Mouse (Mus musculus): Measurements from ENCODE around the gene Zfp574. TPM values are rescaled to one million over a fixed set of nuclear protein-coding genes. Genes with fewer than 3 reads are reported as not detected.
A peak's percentile ranks its signal among the peaks of the same experiment; 100 is the strongest.

Gene Zfp574
- polyA plus RNA-seq, 1 experiment from 2014 or later: 44.4 TPM

DNA sequence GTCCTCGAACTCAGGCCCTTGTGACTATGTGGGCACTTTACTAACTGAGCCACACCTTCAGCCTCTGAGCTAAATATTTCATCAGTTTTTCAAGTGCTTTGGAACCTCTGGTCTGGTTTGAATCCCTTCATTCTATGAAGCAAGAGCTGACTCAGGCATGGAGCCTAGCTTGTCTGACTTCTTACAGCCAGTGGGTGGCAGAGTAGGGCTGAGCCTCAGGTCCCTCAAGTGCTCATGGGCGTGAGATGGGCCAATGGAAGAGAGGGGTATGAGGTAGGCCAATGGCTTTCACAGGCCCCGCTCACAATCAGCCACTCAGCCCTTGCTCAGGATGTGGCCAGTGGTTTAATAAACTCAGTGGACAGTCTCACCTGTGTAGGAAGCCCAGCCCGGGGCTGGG, 27.2 kb downstream of the Zfp574 start:
- Histone ChIP-seq H3K27ac (replicated peaks) (no peak overlapping the region), H3K9me3 (replicated peaks) (no peaks in the 10 kb centered on the region), H3K27me3 (ENCODE audit: low read depth, poor library complexity, severe bottlenecking) (peaks cover 10% of the 10 kb centered on the region), H3K4me3 (no peak overlapping the region), H3K36me3 (0 out of 2 replicates have a peak, but pooled peaks cover 6% of the 10 kb centered on the region), H3K4me1 (0 out of 2 replicates have a peak, but pooled peaks cover under 1% of the 10 kb centered on the region)
- WGBS: 60% methylated on average over 4 of the region's 4 CpGs
- DNase-seq (ENCODE audit: low spot score): no peak

DNA sequence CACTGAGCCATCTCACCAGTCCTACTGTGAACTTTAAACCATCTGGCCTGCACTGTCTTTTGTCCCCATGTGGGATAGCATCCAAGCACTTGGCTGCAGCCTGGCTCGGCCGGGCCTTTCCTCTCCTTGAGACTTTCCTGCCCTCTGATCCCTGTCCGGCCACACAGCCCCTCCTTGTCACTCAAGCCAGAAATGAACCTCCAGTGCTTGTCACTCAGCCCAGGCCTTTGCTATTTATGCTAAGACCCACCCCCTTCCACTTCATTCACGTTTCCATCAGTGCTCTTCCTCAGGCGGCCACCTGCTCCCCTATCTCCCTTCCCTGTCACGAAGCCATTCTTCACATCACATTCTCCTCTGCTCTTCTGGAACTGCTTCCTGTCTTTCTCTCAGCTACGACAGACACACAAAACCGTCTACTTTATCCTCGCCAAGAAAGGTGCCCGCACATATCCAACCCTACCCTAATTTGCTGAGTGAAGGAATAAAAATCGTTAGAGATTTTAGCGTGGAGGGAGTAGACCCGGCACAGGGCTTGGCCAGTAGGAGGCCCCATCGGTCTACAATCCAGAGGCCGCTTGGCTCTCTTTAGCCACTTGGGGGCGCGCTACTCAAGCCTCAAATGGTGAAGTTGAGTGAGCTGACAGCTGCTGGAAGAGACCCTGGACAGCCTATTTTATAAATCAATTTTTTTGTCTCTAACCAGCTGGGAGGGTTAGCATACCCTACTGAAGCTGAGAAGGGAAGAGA, 33.2 kb downstream of the Zfp574 start:
- H3K36me3 ChIP-seq: no peaks in the 10 kb centered on the region
- peak; percentile 83 for DNase-seq (ENCODE audit: low spot score)
- no peak overlapping the region for H3K4me3 ChIP-seq
- H3K9me3 ChIP-seq (replicated peaks): no peaks in the 10 kb centered on the region
- H3K27me3 ChIP-seq (ENCODE audit: low read depth, poor library complexity, severe bottlenecking): no peaks in the 10 kb centered on the region
- 23% methylated on average over 17 of the region's 17 CpGs for WGBS
- no peak overlapping the region for H3K27ac ChIP-seq (replicated peaks)
- H3K4me1 ChIP-seq: peaks cover 9% of the 10 kb centered on the region

DNA sequence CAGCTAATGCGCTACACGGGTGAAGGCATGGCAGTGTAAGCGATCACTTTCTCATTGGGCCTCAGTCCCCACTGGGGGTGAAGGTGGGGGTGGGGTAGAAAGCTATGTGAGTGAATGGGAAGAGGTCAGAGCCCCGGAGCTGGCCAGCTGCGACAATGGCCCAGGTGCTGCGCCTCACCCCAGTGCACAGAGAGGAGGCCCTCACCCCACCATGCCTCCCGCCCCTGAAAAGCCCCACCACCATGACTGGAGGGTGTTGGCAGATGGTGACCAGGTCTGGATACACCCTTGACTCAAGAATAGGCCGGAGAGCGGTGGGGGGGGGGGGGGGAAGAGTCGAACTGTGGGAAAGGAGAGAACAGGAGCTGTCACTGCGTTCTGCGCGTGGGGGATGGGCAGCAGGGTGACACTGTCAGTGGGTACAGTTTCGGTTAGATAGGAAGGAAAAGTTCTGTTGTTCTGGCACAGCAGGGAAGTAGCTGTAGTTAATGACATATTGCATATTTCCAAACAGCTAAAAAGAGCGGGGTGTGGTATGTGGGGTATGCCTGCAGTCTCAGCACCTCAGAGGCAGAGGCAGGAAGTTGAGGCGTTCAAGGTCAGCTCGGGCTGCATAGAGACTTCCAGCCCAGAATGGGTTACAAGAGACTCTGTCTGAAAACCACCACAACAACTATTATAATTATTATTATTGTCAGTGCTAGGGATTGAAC, 34.6 kb downstream of the Zfp574 start:
- peak overlapping the region; percentile 57; the same call in 1 of the 2 replicates for H3K27ac ChIP-seq (replicated peaks)
- peaks cover 9% of the 10 kb centered on the region for H3K4me1 ChIP-seq
- H3K4me3 ChIP-seq: no peak overlapping the region
- H3K36me3 ChIP-seq: no peaks in the 10 kb centered on the region
- no peaks in the 10 kb centered on the region for H3K27me3 ChIP-seq (ENCODE audit: low read depth, poor library complexity, severe bottlenecking)
- H3K9me3 ChIP-seq (replicated peaks): no peaks in the 10 kb centered on the region
- no peak for DNase-seq (ENCODE audit: low spot score)
- 59% methylated on average over 17 of the region's 17 CpGs for WGBS

DNA sequence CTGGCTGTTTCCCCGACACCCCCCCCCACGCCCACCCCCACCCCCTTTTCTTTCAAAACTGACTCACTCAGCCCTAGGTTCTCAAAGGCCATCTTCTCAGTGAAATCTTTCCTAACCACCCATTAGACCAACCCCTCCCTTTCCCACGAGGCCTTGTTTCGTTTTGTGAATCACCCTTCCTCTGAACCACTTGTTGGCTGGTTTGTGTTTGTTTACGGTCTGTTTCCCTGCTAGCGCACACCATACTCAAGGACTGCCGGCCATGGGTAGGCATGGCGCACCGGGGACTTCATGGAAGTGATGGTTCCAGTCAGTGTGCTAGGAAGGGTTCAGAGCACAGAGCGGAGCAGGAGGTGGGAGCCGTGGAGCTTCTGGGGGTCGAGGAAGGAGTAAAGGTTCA, 37.0 kb downstream of the Zfp574 start:
- no peak for DNase-seq (ENCODE audit: low spot score)
- no peaks in the 10 kb centered on the region for H3K9me3 ChIP-seq (replicated peaks)
- no peaks in the 10 kb centered on the region for H3K27me3 ChIP-seq (ENCODE audit: low read depth, poor library complexity, severe bottlenecking)
- H3K4me3 ChIP-seq: no peak overlapping the region
- no peak overlapping the region for H3K27ac ChIP-seq (replicated peaks)
- 84% methylated on average over 12 of the region's 12 CpGs for WGBS
- H3K4me1 ChIP-seq: peaks cover 9% of the 10 kb centered on the region
- H3K36me3 ChIP-seq: peaks cover under 1% of the 10 kb centered on the region; the same call in 1 of the 2 replicates

DNA sequence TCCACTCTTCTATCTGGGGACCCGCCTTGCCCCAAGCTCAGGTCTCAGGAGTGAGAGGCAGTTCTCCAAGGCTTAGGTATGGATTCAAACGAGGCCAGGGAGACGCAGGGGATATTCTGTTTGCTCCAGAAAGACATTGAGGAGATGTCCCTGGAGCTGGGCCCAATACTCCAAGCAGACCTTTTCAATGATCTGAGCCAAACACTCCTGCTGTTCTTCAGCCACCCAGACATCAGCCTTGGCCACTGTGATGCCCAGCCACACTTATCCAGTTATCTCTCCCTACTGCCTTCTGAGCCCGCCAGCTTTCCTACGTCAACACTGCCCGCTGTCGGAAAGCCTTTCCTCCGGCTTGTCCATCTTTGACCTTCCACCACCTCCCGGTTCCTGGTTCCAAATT, 38.0 kb downstream of the Zfp574 start:
- WGBS: 91% methylated on average over 9 of the region's 9 CpGs

DNA sequence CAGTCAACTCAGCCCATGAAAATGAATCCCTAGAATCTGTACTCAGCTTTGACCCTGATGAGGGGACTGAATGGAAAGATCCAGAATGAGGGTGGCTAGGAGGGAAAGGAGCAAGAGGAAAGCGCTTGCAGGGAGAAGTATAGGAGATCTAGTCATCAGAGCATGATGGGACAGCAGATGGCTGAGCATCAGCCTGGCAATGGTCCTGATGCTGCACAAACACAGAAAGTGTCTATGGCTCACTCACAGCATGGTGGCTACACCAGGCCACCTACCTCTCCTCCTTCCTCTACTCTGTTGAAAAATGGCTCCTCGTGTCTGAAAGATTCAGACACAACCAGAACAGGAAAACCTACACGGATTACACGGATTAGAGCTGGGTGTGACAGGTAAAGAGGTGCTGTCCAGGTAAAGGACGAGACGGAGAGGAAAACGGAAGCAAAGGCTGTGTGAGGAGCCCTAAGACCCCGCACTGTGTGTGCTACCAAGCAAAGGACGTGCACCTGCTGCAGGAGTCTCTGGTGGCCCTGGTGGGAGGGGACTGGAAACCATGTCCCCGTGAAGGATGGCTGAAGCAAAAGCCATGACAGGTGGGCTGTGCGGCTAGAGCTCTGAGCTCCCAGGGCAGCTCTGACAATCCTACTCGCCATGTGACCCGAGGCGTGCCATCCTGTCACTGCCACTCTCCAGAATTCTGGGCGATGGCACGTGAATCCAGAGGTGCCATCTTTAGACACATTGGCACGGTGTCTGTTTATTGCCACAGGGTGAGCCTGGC, 40.0 kb downstream of the Zfp574 start:
- no peak overlapping the region for H3K4me3 ChIP-seq
- peaks cover 11% of the 10 kb centered on the region for H3K27me3 ChIP-seq (ENCODE audit: low read depth, poor library complexity, severe bottlenecking)
- H3K36me3 ChIP-seq: peaks cover 14% of the 10 kb centered on the region; the same call in 1 of the 2 replicates
- H3K4me1 ChIP-seq: peaks cover 9% of the 10 kb centered on the region
- WGBS: 89% methylated on average over 17 of the region's 17 CpGs
- H3K27ac ChIP-seq (replicated peaks): no peak overlapping the region
- H3K9me3 ChIP-seq (replicated peaks): no peaks in the 10 kb centered on the region
- DNase-seq (ENCODE audit: low spot score): no peak

More for the DNA sequence above, 38.0 kb downstream of the Zfp574 start:
- Histone ChIP-seq H3K4me1 (peaks cover 9% of the 10 kb centered on the region), H3K27me3 (ENCODE audit: low read depth, poor library complexity, severe bottlenecking) (peaks cover under 1% of the 10 kb centered on the region; the same call in 1 of the 2 replicates), H3K36me3 (peaks cover 10% of the 10 kb centered on the region; the same call in 1 of the 2 replicates), H3K27ac (replicated peaks) (no peak overlapping the region), H3K9me3 (replicated peaks) (no peaks in the 10 kb centered on the region), H3K4me3 (no peak overlapping the region)
- DNase-seq (ENCODE audit: low spot score): no peak

DNA sequence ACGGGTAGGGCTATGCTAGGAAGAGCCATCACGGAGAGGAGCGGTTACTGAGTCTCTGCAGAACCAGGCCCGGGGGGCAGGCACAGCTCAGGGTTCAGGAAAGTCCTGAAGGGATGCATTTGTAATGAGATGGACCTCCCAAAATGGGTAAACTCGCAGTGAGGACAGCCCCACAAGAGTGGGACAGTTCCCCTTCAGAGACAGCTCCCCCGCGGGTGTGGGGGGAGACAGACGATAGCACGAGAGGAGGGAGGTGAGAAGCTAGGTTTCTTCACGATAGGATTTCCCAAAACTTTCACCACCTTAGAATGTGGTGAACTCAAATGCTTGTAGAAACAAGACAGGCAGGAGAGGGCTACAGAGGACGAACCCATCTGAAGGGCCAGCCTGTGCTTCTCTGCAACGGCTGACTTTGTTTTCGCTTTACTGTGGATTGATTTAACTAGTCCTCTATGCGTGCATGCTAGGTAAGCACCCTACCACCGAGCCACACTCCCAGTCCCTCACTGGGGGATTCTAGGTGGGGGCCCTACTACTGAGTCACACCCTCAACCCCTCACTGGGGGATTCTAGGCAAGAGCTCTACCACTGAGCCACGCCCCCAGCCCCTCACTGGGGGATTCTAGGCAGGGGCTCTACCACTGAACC, 40.7 kb downstream of the Zfp574 start:
- Histone ChIP-seq H3K27me3 (ENCODE audit: low read depth, poor library complexity, severe bottlenecking) (peaks cover 11% of the 10 kb centered on the region), H3K4me1 (peaks cover 8% of the 10 kb centered on the region), H3K4me3 (no peak overlapping the region), H3K9me3 (replicated peaks) (no peaks in the 10 kb centered on the region), H3K27ac (replicated peaks) (no peak overlapping the region), H3K36me3 (peaks cover 14% of the 10 kb centered on the region; the same call in 1 of the 2 replicates)
- DNase-seq (ENCODE audit: low spot score): no peak
- WGBS: 89% methylated on average over 16 of the region's 16 CpGs

DNA sequence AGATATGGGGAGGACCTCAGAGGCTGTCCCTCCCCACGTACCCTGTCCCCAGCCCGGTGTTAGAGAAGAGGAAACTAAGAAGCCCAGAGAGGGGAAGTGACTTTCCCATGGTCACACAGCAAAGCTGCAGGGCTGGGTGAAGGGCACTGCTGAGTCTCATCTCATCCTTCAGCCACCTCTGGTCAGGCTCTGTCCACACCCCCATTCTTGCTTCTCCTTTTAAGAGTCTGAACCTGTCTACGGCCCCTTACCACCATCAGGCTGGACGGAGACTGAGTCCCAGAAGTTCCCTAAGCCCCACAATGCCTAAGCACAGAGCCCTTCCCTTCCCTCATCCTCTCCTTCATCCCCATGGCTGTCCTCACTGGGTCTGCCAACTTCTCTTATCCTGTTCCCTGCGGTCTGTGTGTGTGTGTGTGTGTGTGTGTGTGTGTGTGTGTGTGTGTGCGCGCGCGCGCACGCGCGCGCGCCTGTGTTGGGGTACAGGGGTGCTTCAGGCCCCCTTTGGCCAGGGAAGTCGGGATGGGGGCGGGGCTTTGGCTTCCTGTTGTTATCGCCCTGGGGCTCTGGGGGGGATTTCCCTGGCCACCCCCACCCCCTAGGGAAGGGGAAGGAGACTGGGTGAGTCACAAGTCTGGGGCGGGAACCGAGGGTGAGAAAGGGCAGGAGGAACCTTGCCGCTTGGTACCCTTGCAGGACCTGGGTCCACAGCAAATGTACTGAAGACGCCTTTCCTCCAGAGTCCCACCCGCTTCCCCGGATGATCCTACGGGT, 47.9 kb downstream of the Zfp574 start:
- DNase-seq (ENCODE audit: low spot score): no peak
- Histone ChIP-seq H3K4me3 (no peak overlapping the region), H3K9me3 (replicated peaks) (no peaks in the 10 kb centered on the region), H3K27me3 (ENCODE audit: low read depth, poor library complexity, severe bottlenecking) (peaks cover 11% of the 10 kb centered on the region), H3K36me3 (peaks cover 5% of the 10 kb centered on the region; the same call in 1 of the 2 replicates), H3K27ac (replicated peaks) (no peak overlapping the region), H3K4me1 (peaks cover 13% of the 10 kb centered on the region)
- WGBS: 78% methylated on average over 25 of the region's 25 CpGs

DNA sequence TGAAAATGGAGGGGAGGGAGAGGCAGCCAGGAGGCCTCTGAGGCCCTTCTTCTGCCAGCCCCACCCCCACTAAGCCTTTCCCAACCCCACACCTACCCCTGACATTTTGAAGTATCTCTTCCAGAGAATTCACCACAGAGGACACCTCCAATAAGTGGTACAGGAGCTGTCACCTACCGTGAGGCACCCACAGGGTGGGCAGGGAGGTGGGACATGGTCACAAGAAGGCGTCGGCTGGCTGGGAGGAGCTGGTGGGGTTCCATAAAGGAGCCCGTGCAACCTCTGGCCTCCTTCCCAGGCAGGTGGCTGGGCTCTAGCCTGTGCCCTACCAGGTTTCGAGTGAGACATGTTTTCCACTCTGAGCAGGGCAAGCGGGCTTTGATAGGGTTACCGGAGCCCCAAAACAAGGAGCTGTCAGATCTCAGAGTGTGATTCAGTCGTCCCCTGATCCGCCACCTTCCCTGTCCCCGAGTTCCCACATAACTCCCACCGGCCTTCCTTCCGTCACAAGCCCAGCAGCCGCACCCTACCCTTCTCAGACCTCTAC, 48.9 kb downstream of the Zfp574 start:
- H3K27me3 ChIP-seq (ENCODE audit: low read depth, poor library complexity, severe bottlenecking): peaks cover under 1% of the 10 kb centered on the region
- DNase-seq (ENCODE audit: low spot score): no peak
- WGBS: 76% methylated on average over 13 of the region's 13 CpGs
- peaks cover 4% of the 10 kb centered on the region for H3K4me1 ChIP-seq
- no peaks in the 10 kb centered on the region for H3K36me3 ChIP-seq
- no peak overlapping the region; the same call in 1 of the 2 replicates for H3K27ac ChIP-seq (replicated peaks)
- no peak overlapping the region for H3K4me3 ChIP-seq
- no peaks in the 10 kb centered on the region for H3K9me3 ChIP-seq (replicated peaks)

DNA sequence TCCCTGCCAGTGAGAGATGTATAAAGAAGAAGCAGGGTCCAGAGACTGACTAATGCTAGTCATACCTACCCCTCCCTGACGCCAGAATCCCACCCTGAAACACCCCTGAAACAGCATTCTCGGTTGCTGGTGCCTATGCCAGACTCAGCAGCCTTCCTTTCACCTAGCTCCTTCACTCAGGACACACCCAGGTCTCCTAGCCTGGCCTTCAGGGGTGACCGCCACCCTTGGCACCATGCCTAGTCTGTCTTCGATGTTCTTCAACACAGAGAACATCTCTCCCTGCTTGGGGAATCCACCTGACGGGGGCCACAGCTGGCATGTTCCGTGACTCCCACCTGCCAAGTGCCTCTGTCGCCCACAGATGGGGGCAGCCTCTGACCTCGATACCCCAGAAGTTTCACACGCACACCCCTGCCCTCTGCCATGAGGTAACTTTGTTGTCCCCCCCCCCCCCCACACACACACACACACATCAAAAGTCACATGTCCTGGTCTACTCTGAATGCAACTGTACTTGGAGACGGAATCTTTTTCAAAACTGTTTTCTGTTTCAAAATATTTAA, 53.4 kb downstream of the Zfp574 start:
- Histone ChIP-seq H3K27ac (replicated peaks) (no peak overlapping the region), H3K9me3 (replicated peaks) (no peaks in the 10 kb centered on the region), H3K4me3 (no peak overlapping the region), H3K4me1 (no peaks in the 10 kb centered on the region), H3K36me3 (no peaks in the 10 kb centered on the region), H3K27me3 (ENCODE audit: low read depth, poor library complexity, severe bottlenecking) (peaks cover 13% of the 10 kb centered on the region; the same call in 1 of the 2 replicates)
- DNase-seq (ENCODE audit: low spot score): no peak
- WGBS: 88% methylated on average over 10 of the region's 10 CpGs

DNA sequence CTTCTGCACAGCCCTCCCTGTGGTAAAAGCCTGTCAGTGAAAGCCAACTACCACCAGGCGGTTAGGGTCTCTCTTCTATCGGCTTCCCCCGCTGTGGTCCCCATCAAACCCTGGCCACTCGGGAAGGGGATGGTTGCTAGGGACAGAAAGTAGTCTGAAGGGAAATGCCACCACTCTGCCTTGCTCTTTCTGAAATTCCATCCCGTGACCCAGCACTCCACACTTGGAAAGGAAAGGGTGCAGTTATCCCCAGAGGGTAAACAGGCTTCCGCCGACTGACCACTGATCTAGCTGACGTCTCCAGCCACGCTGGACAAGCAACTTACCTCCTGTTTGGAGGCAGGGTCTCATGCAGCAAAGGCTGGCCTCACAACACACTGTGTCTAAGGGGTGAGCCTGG, 55.6 kb downstream of the Zfp574 start:
- H3K9me3 ChIP-seq (replicated peaks): no peaks in the 10 kb centered on the region

More for the DNA sequence above, 55.6 kb downstream of the Zfp574 start:
- no peak overlapping the region for H3K27ac ChIP-seq (replicated peaks)
- DNase-seq (ENCODE audit: low spot score): no peak
- WGBS: 79% methylated on average over 9 of the region's 9 CpGs
- H3K4me1 ChIP-seq: peaks cover 10% of the 10 kb centered on the region
- no peak overlapping the region for H3K4me3 ChIP-seq
- H3K27me3 ChIP-seq (ENCODE audit: low read depth, poor library complexity, severe bottlenecking): peaks cover 35% of the 10 kb centered on the region
- H3K36me3 ChIP-seq: no peaks in the 10 kb centered on the region

Data from midbrain, embryonic 10.5 days (tissue).